Mouse (Mus musculus) ES-E14 (cell line): ENCODE measurements around the gene Ulk4.

Experiments used
- CHD2 ChIP-seq: IDR thresholded peaks from 2 replicates; pipeline ENCODE4 v1.6.1; 2014; ENCODE audit warnings: mild to moderate bottlenecking, low read depth, low read length, inconsistent platforms
- MAFK ChIP-seq: IDR thresholded peaks from 2 replicates; pipeline ENCODE4 v1.6.1; 2014; ENCODE audit warnings: mild to moderate bottlenecking, low read depth, low read length, inconsistent platforms; ENCODE audit not compliant: insufficient read depth
- ZC3H11A ChIP-seq: IDR thresholded peaks from 2 replicates; pipeline ENCODE4 v1.6.1; 2012; ENCODE audit warnings: low read depth, mild to moderate bottlenecking, inconsistent platforms, low read length, borderline replicate concordance
- ZNF384 ChIP-seq: IDR thresholded peaks from 2 replicates; pipeline ENCODE4 v1.6.1; 2012; ENCODE audit warnings: low read depth, low read length, inconsistent platforms

DNA sequence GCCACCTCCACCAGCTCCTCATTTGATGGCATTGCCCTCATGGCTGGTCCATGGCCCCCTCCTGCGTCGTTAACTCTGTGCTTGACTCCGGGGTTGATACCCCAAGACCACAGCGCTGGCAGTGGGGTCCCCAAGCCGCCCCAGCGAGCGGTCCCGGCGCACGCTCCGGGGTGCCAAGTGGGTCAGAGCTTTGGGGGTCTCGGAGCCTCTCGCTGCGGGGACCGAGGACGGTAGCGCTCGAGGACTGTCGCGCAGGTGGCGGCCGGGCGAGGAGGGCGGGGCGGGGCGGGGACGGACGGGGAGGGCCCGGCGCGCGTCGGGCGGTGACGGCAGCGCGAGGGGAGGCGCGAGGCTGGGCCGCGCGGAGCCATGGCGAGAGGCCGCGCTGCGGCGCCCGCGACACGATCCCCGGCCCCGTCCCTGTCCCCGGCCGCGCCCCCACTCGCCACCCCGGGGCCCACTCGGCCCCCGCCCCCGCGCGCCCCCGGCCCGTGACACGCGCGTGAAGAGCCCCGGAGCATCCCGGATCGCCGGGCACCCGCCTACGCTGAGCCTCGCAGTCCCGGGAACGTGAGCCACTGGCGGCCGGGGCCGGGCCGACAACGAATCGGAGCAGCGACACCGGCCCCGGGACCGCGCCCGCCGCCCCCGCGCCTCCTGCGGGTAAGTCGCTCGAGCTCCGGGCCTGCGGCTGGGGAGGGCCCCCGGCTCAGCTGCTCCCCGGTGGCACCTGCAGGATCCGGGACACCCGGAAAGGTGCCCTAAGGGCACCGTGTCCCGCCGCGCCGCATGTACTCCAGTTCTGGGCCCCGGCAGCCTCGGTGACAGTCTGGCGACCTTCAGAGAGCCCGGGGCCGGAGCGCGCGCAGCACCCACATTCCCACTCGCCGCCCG, 20.4 kb upstream of the Ulk4 start, which contains the start of gene Trak1:
- no peak for TF ChIP-seq ZNF384
- TF ChIP-seq MAFK, result no peak
- no peak for TF ChIP-seq CHD2
- no peak for TF ChIP-seq ZC3H11A
